Mouse (Mus musculus) lung, embryonic 16.5 days (tissue): Measurements from ENCODE around the gene Tom1l2. TPM values are rescaled to one million over a fixed set of nuclear protein-coding genes. Genes with fewer than 3 reads are reported as not detected.
A peak's percentile ranks its signal among the peaks of the same experiment; 100 is the strongest.

Experiments used
- ATAC-seq: fragments of 200-750 bp; cut with Nextera tagmentation; 2 replicates; pipeline ENCODE4 v1.8.0; 2017; ENCODE audit warnings: low read depth, mild to moderate bottlenecking, moderate library complexity
- H3K27ac ChIP-seq: fragments of 300-500 bp; sonication (generic); 2 replicates; pipeline ENCODE4 v1.5.1; 2014; ENCODE audit warnings: mild to moderate bottlenecking, control low read depth, low read length
- H3K27me3 ChIP-seq: fragments of 300-500 bp; sonication (generic); 2 replicates; pipeline ENCODE4 v1.6.1; 2014; ENCODE audit warnings: low read depth, low read length, mixed read lengths; ENCODE audit not compliant: control insufficient read depth, insufficient read depth
- H3K36me3 ChIP-seq: fragments of 300-500 bp; sonication (generic); 2 replicates; pipeline ENCODE4 v1.6.1; 2014; ENCODE audit warnings: low read length; ENCODE audit not compliant: control insufficient read depth, insufficient read depth
- H3K4me1 ChIP-seq: fragments of 300-500 bp; sonication (generic); replicated peaks from 2 replicates; pipeline ENCODE4 v1.6.1; 2014; ENCODE audit warnings: low read length, mixed read lengths; ENCODE audit not compliant: control insufficient read depth, insufficient read depth
- H3K4me2 ChIP-seq: fragments of 300-500 bp; sonication (generic); 2 replicates; pipeline ENCODE4 v1.6.1; 2014; ENCODE audit warnings: low read depth, low read length, control low read depth
- H3K4me3 ChIP-seq: fragments of 300-500 bp; sonication (generic); 2 replicates; pipeline ENCODE4 v1.5.1; 2014; ENCODE audit warnings: mild to moderate bottlenecking, low read length, control low read depth
- H3K9ac ChIP-seq: fragments of 300-500 bp; sonication (generic); 2 replicates; pipeline ENCODE4 v1.6.1; 2014; ENCODE audit warnings: low read length, control low read depth
- H3K9me3 ChIP-seq: fragments of 300-500 bp; sonication (generic); 2 replicates; pipeline ENCODE4 v1.6.1; 2016; ENCODE audit warnings: low read length; ENCODE audit not compliant: control insufficient read depth
- WGBS: fragments of 180-500 bp; shearing (Covaris S2); extraction: QIAGEN DNeasy Blood & Tissue Kit; methylation state at CpG from one replicate; pipeline ENCODE4 v1.1.7; 2014; 5-methylcytosine and 5-hydroxymethylcytosine counted together
- polyA plus RNA-seq: library from polyadenylated mRNA; unstranded; fragments of >200 nt; fragmentation: Nextera tagmentation; extraction: Ambion mirVana; gene quantifications from 2 replicates; pipeline ENCODE4 v1.2.1, GENCODE M21; 2015

Tom1l2 gene
- polyA plus RNA-seq, 1 experiment from 2014 or later, result 29.6 TPM

- H3K4me2 ChIP-seq, result no peak overlapping the region
- no peak overlapping the region for H3K4me3 ChIP-seq
- no peaks in the 10 kb centered on the region for H3K9me3 ChIP-seq
- H3K4me1 ChIP-seq, result peaks cover 4% of the 10 kb centered on the region; the same call in 1 of the 2 replicates
- no peaks in the 10 kb centered on the region for H3K36me3 ChIP-seq
- no peak overlapping the region for H3K27ac ChIP-seq
- no peaks in the 10 kb centered on the region for H3K27me3 ChIP-seq
- ATAC-seq, result no peak
- WGBS, result 83% methylated on average over 13 of the region's 13 CpGs
- no peak overlapping the region for H3K9ac ChIP-seq
Measured at GRCm38 (mm10) chr11:60370431-60370830, 17.7 kb upstream of the Tom1l2 start.

- no peak for ATAC-seq
- H3K4me1 ChIP-seq, result peaks cover 4% of the 10 kb centered on the region; the same call in 1 of the 2 replicates
- 58% methylated on average over 4 of the region's 4 CpGs for WGBS
- H3K27me3 ChIP-seq, result no peaks in the 10 kb centered on the region
- H3K36me3 ChIP-seq, result no peaks in the 10 kb centered on the region
- no peaks in the 10 kb centered on the region for H3K9me3 ChIP-seq
- H3K4me3 ChIP-seq, result no peak overlapping the region
- no peak overlapping the region for H3K4me2 ChIP-seq
- no peak overlapping the region for H3K9ac ChIP-seq
- H3K27ac ChIP-seq, result no peak overlapping the region
Measured at GRCm38 (mm10) chr11:60369448-60369847, 16.7 kb upstream of the Tom1l2 start.

DNA sequence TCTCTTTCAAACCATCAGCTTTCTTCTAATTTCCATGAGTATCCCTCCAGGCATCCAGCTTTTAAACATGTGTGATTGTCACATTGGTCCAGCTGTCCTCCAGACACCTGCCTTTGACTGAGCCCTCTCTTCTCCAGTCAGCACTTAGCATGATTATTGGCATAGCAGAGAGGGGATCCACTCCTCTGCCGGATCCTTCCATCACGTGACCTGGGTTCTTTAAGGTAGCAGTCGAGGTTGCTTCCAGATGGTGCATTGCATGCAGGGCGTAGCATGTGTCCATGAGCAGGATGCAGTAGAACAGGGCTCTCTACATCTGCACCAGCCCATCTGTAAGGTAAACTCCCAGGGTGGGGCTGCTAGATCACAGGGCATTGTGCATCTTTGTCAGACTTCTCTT is 16.2 kb upstream of the Tom1l2 start:
- Histone ChIP-seq H3K4me1 (peaks cover 4% of the 10 kb centered on the region; the same call in 1 of the 2 replicates), H3K9ac (no peak overlapping the region), H3K27me3 (no peaks in the 10 kb centered on the region), H3K36me3 (no peaks in the 10 kb centered on the region), H3K27ac (no peak overlapping the region), H3K4me2 (no peak overlapping the region), H3K9me3 (no peaks in the 10 kb centered on the region), H3K4me3 (no peak overlapping the region)
- WGBS, result 66% methylated on average over 4 of the region's 4 CpGs
- no peak for ATAC-seq

DNA sequence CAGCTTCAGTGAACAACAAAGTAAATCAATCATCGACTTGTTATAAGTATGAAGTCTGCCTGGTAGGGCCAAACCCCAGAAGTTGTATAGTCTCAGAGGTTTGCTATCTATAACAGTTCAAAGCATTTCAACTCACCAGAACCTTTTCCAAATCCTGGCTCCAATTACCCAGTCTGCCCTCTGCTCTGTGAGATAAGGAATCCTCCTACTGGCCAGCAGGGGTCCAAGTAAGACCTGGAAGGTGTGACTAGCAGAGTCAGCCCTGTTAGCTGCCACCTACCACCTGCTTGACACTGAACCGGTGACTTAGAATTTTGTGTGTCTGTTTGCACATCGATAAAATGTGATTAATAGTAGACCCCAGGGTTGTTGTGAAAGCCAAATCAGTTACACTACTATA is 14.6 kb upstream of the Tom1l2 start:
- Histone ChIP-seq H3K9ac (no peak overlapping the region), H3K36me3 (no peaks in the 10 kb centered on the region), H3K9me3 (no peaks in the 10 kb centered on the region), H3K27ac (no peak overlapping the region), H3K4me1 (peaks cover 4% of the 10 kb centered on the region; the same call in 1 of the 2 replicates), H3K27me3 (no peaks in the 10 kb centered on the region), H3K4me3 (no peak overlapping the region), H3K4me2 (no peak overlapping the region)
- 46% methylated on average over 3 of the region's 3 CpGs for WGBS
- no peak for ATAC-seq

GRCm38 (mm10) chr11:60366239-60367019 is 13.7 kb upstream of the Tom1l2 start:
- whole genome bisulfite sequencing, result 21% methylated on average over 16 of the region's 16 CpGs
- Histone ChIP-seq H3K36me3 (no peaks in the 10 kb centered on the region), H3K27me3 (no peaks in the 10 kb centered on the region), H3K4me1 (peaks cover 4% of the 10 kb centered on the region; the same call in 1 of the 2 replicates), H3K4me2 (no peak overlapping the region), H3K9me3 (no peaks in the 10 kb centered on the region), H3K4me3 (no peak overlapping the region), H3K9ac (no peak overlapping the region), H3K27ac (no peak overlapping the region)
- ATAC-seq, result no peak

- Histone ChIP-seq H3K4me3 (no peak overlapping the region), H3K4me1 (no peaks in the 10 kb centered on the region), H3K9me3 (no peaks in the 10 kb centered on the region), H3K36me3 (no peaks in the 10 kb centered on the region), H3K4me2 (no peak overlapping the region), H3K9ac (no peak overlapping the region), H3K27ac (no peak overlapping the region), H3K27me3 (no peaks in the 10 kb centered on the region)
- ATAC-seq, result peak; percentile 51; the same call in 1 of the 2 replicates
- 61% methylated on average over 5 of the region's 5 CpGs for WGBS
Measured at GRCm38 (mm10) chr11:60360631-60361201, 8.0 kb upstream of the Tom1l2 start.

DNA sequence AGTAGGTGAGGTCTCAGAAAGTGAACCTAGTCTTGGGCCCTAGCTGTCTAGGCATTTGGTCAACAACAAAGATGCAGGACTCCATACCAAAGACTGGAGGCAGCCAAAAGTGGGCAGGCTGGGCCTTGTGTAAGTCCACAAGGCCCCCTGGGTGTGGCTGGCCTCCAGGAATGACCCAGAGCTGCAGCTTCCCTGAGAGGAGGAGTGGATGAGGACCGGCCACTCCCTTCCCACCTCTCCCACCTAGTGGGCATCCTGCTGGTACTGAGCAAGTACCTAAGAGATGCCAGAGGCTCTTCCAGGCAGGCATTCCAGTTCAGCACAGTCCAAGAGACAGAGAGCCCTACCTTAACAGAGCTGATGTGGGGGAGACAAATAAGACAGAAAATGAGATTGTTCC is 7.2 kb upstream of the Tom1l2 start:
- no peak overlapping the region for H3K27ac ChIP-seq
- H3K4me1 ChIP-seq, result no peaks in the 10 kb centered on the region
- no peaks in the 10 kb centered on the region for H3K36me3 ChIP-seq
- H3K27me3 ChIP-seq, result no peaks in the 10 kb centered on the region
- no peak for ATAC-seq
- no peak overlapping the region for H3K4me2 ChIP-seq
- WGBS, result 67% methylated on average over 1 of the region's 1 CpGs
- no peak overlapping the region for H3K9ac ChIP-seq
- no peaks in the 10 kb centered on the region for H3K9me3 ChIP-seq
- H3K4me3 ChIP-seq, result no peak overlapping the region

DNA sequence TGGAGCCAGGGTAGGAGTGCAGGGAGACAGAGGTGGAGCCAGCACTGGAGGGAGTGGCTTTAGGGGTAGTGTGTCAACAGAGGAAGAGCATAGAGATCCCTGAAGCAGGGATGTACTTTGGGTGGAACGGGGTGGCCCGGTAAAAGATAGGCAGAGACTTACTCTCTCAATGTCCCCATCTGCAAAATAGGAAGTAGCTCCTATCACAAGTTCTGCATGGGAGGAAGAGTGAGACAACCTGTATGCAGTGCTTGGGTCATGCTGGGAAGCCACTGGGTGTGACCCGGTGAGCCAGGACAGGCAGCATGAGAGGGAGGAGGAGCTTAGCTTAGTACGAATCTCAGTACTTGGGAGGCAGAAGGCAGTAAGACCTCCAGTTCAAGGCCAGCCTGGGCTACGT is 6.4 kb upstream of the Tom1l2 start:
- Histone ChIP-seq H3K4me2 (no peak overlapping the region), H3K4me3 (no peak overlapping the region), H3K9ac (no peak overlapping the region), H3K27ac (no peak overlapping the region), H3K36me3 (no peaks in the 10 kb centered on the region), H3K27me3 (no peaks in the 10 kb centered on the region), H3K9me3 (no peaks in the 10 kb centered on the region), H3K4me1 (no peaks in the 10 kb centered on the region)
- no peak for ATAC-seq
- 61% methylated on average over 5 of the region's 5 CpGs for WGBS

GRCm38 (mm10) chr11:60358548-60358947 is 5.8 kb upstream of the Tom1l2 start:
- Histone ChIP-seq H3K4me1 (peaks cover under 1% of the 10 kb centered on the region; the same call in 1 of the 2 replicates), H3K27ac (no peak overlapping the region), H3K9ac (no peak overlapping the region), H3K4me2 (no peak overlapping the region), H3K4me3 (no peak overlapping the region), H3K9me3 (no peaks in the 10 kb centered on the region), H3K27me3 (no peaks in the 10 kb centered on the region), H3K36me3 (no peaks in the 10 kb centered on the region)
- 42% methylated on average over 7 of the region's 7 CpGs for WGBS
- ATAC-seq, result no peak
